Mouse (Mus musculus) midbrain, embryonic 10.5 days (tissue): ENCODE results near the gene Fez1. TPM values are rescaled to one million over a fixed set of nuclear protein-coding genes. Genes with fewer than 3 reads are reported as not detected.

ENCODE experiments used
- DNase-seq: peaks from one replicate; pipeline ENCODE4 v3.0.0-alpha.2; 2017; ENCODE audit warnings: low spot score
- H3K27ac ChIP-seq: fragments of 300-500 bp; sonication (generic); replicated peaks from 2 replicates; pipeline ENCODE4 v1.5.1; 2016; ENCODE audit warnings: mild to moderate bottlenecking
- H3K27me3 ChIP-seq: fragments of 300-500 bp; sonication (generic); 2 replicates; pipeline ENCODE4 v1.6.1; 2016; ENCODE audit warnings: low read depth, mild to moderate bottlenecking; ENCODE audit not compliant: poor library complexity, severe bottlenecking
- H3K36me3 ChIP-seq: fragments of 300-500 bp; sonication (generic); 2 replicates; pipeline ENCODE4 v1.6.1; 2016; ENCODE audit warnings: mild to moderate bottlenecking, moderate library complexity
- H3K4me1 ChIP-seq: fragments of 300-500 bp; sonication (generic); 2 replicates; pipeline ENCODE4 v1.6.1; 2016
- H3K4me3 ChIP-seq: fragments of 300-500 bp; sonication (generic); 2 replicates; pipeline ENCODE4 v1.5.1; 2016; ENCODE audit warnings: mild to moderate bottlenecking, moderate library complexity
- H3K9me3 ChIP-seq: fragments of 300-500 bp; sonication (generic); replicated peaks from 2 replicates; pipeline ENCODE4 v1.6.1; 2016; ENCODE audit warnings: mild to moderate bottlenecking
- WGBS: fragments of 180-500 bp; shearing (Covaris S2); methylation state at CpG from one replicate; pipeline ENCODE4 v1.1.7; 2016; 5-methylcytosine and 5-hydroxymethylcytosine counted together
- polyA plus RNA-seq: library from polyadenylated mRNA; unstranded; fragments of >200 nt; fragmentation: Nextera tagmentation; extraction: Ambion mirVana; gene quantifications from 2 replicates; pipeline ENCODE4 v1.2.1, GENCODE M21; 2016

Fez1 gene
- polyA plus RNA-seq, 1 experiment from 2014 or later = 232 TPM

DNA sequence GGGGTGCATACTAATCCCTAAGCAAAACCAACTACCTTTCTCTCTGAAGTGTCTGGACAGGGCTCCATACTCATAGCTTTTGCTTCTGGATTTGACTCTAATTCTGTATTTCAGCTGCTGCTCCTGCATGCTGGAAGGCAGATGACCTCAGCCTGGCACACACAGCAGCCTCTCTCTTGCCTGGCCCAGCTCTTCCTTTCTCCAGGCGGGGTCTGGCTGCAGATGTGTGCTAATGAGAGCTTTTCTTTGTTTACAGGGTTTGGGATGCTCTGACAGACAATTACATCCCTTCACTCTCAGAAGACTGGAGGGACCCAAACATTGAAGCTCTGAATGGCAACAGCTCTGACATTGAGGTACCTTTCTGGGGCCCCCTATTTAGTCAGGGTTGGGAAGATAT lies 28.4 kb downstream of the Fez1 start:
- H3K4me3 ChIP-seq = no peak overlapping the region
- 63% methylated on average over 1 of the region's 1 CpGs for WGBS
- H3K27me3 ChIP-seq = no peaks in the 10 kb centered on the region
- no peaks in the 10 kb centered on the region for H3K9me3 ChIP-seq
- H3K27ac ChIP-seq = no peak overlapping the region
- peaks cover 88% of the 10 kb centered on the region for H3K36me3 ChIP-seq
- no peak for DNase-seq
- no peaks in the 10 kb centered on the region for H3K4me1 ChIP-seq

GRCm38 (mm10) chr9:36852175-36852574 lies 30.5 kb downstream of the Fez1 start:
- Histone ChIP-seq H3K27ac (no peak overlapping the region), H3K36me3 (peaks cover 88% of the 10 kb centered on the region), H3K4me3 (no peak overlapping the region), H3K27me3 (no peaks in the 10 kb centered on the region), H3K9me3 (no peaks in the 10 kb centered on the region), H3K4me1 (peaks cover 5% of the 10 kb centered on the region)
- no peak for DNase-seq
- WGBS = 90% methylated on average over 2 of the region's 2 CpGs

- peaks cover 81% of the 10 kb centered on the region for H3K36me3 ChIP-seq
- DNase-seq = no peak
- WGBS = 77% methylated on average over 2 of the region's 2 CpGs
These were observed 34.7 kb downstream of the Fez1 start for GRCm38 (mm10) chr9:36856351-36856750.

DNA sequence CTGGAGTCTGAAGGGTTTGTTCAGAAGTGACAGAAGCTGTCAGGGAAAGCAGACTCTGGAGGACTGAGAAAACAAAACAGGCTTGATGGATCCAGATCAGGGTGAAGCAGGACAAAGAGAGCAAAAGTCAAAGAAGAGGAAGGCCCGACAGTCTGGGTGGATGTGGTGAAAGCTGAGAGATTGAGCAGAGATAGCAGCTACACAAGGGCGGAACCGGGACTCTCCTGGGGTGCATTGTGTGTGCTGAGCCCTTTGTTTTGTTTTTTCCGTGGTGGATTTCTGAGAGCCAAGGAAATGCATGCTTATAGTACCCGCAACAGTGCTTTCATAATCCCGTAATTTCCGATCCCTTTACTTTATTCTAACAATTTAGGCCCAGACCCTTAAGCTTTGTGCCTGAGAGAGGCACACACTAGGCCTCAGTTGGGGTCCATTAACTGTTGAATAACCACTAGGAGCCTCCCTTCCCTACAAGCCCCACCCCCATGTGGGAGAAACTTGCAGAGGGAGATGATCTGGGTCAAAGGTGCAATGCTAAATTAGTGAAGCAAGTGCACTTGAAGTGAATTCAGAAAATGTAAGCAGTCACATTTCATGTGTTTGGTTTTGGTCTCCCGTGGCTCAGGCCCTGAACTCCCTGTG lies 35.9 kb downstream of the Fez1 start:
- peak overlapping the region; percentile 63 for H3K27ac ChIP-seq
- peaks cover 81% of the 10 kb centered on the region for H3K36me3 ChIP-seq
- 7% methylated on average over 8 of the region's 8 CpGs for WGBS

More at GRCm38 (mm10) chr9:36856351-36856750, 34.7 kb downstream of the Fez1 start:
- peaks cover 18% of the 10 kb centered on the region for H3K4me1 ChIP-seq
- H3K27ac ChIP-seq = no peak overlapping the region
- H3K4me3 ChIP-seq = no peak overlapping the region
- no peaks in the 10 kb centered on the region for H3K9me3 ChIP-seq
- H3K27me3 ChIP-seq = no peaks in the 10 kb centered on the region

GRCm38 (mm10) chr9:36858677-36859076 lies 37.0 kb downstream of the Fez1 start:
- Histone ChIP-seq H3K27ac (no peak overlapping the region), H3K4me1 (peaks cover 18% of the 10 kb centered on the region), H3K4me3 (no peak overlapping the region), H3K36me3 (peaks cover 88% of the 10 kb centered on the region), H3K27me3 (no peaks in the 10 kb centered on the region), H3K9me3 (no peaks in the 10 kb centered on the region)
- 37% methylated on average over 4 of the region's 4 CpGs for WGBS
- DNase-seq = no peak

More for the DNA sequence above, 35.9 kb downstream of the Fez1 start:
- peak; percentile 34 for DNase-seq
- H3K4me3 ChIP-seq = no peak overlapping the region
- peaks cover 18% of the 10 kb centered on the region for H3K4me1 ChIP-seq
- no peaks in the 10 kb centered on the region for H3K9me3 ChIP-seq
- no peaks in the 10 kb centered on the region for H3K27me3 ChIP-seq

- 82% methylated on average over 2 of the region's 2 CpGs for WGBS
- peaks cover 92% of the 10 kb centered on the region for H3K36me3 ChIP-seq
These were observed 40.9 kb downstream of the Fez1 start for GRCm38 (mm10) chr9:36862576-36862975.

GRCm38 (mm10) chr9:36863694-36864093 lies 42.0 kb downstream of the Fez1 start:
- peaks cover 96% of the 10 kb centered on the region for H3K36me3 ChIP-seq
- H3K4me3 ChIP-seq = no peak overlapping the region

More at GRCm38 (mm10) chr9:36862576-36862975, 40.9 kb downstream of the Fez1 start:
- no peaks in the 10 kb centered on the region for H3K9me3 ChIP-seq
- no peak overlapping the region for H3K4me3 ChIP-seq
- no peak for DNase-seq
- peaks cover 9% of the 10 kb centered on the region for H3K4me1 ChIP-seq
- H3K27me3 ChIP-seq = no peaks in the 10 kb centered on the region
- no peak overlapping the region for H3K27ac ChIP-seq

DNA sequence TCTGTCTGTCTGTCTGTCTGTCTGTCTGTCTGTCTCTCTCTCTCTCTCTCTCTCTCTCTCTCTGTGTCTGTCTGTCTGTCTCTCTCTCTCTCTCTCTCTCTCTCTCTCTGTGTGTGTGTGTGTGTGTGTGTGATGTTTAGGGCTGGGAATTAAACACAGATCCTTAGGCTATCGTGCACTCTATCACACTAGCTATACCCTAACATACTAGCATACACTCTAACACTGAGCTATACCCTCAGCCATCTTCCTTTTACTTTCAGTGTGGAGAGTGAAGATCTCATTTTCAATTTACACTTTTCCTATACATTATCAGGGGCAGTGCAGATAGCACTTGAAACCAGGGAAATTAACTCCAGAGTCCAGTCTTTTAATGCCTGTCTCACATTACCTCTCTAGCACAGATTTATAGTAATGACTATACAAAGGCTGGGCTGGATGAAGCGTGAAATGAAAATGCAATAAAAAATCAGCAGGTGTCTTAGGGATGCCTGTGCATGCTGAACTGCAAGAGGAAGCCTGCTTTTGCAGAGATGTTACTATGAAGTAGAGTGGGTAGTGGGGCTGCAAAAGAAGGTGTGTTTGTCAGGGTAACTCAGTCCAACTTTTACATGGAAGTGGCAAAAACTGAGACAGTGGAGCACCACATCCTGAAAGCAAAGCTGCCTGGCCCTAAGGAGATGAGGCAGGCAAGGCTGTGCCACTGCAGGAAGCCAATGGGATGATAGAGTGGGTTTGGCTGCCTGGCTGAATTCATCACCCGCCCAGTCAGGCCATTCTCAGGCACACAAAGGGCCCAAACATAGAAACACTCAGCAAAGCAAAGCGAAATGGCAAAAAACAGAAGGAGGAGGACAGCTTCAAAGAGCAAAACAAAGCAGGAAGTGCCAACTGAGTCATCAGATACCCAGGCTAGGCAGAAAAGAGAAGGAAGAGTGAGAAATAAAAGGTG lies 43.5 kb downstream of the Fez1 start:
- peaks cover 97% of the 10 kb centered on the region for H3K36me3 ChIP-seq
- H3K9me3 ChIP-seq = no peaks in the 10 kb centered on the region
- no peak overlapping the region for H3K4me3 ChIP-seq
- no peaks in the 10 kb centered on the region for H3K4me1 ChIP-seq
- 54% methylated on average over 4 of the region's 4 CpGs for WGBS
- no peaks in the 10 kb centered on the region for H3K27me3 ChIP-seq
- DNase-seq = no peak
- no peak overlapping the region for H3K27ac ChIP-seq

More at GRCm38 (mm10) chr9:36863694-36864093, 42.0 kb downstream of the Fez1 start:
- 78% methylated on average over 3 of the region's 3 CpGs for WGBS
- H3K27me3 ChIP-seq = no peaks in the 10 kb centered on the region
- H3K27ac ChIP-seq = no peak overlapping the region
- peaks cover under 1% of the 10 kb centered on the region; the same call in 1 of the 2 replicates for H3K4me1 ChIP-seq
- no peaks in the 10 kb centered on the region for H3K9me3 ChIP-seq
- DNase-seq = no peak

GRCm38 (mm10) chr9:36868662-36869061 lies 47.0 kb downstream of the Fez1 start:
- peaks cover 97% of the 10 kb centered on the region for H3K36me3 ChIP-seq
- no peaks in the 10 kb centered on the region for H3K4me1 ChIP-seq
- WGBS = 92% methylated on average over 6 of the region's 6 CpGs

DNA sequence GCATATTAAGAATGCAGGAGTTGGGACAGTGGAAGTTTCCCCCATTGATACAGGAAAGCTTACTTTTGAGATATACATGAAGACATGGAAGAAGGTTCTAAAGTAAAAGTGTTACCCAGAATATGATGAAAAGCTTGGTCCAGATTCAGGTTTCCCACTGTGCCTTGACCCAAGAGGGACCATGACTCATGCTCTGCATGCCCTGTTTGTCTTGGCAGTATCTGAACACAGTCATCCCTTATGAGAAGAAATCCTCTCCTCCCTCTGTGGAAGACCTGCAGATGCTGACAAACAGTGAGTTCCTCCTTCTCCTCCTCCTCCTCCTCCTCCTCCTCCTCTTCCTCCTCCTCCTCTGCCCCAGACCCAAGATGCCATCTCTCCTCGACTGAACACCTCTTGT lies 48.6 kb downstream of the Fez1 start:
- Histone ChIP-seq H3K27ac (no peak overlapping the region), H3K9me3 (no peaks in the 10 kb centered on the region), H3K36me3 (peaks cover 97% of the 10 kb centered on the region), H3K4me1 (no peaks in the 10 kb centered on the region), H3K27me3 (no peaks in the 10 kb centered on the region), H3K4me3 (no peak overlapping the region)
- WGBS = 83% methylated on average over 1 of the region's 1 CpGs
- DNase-seq = no peak

More at GRCm38 (mm10) chr9:36868662-36869061, 47.0 kb downstream of the Fez1 start:
- no peak overlapping the region for H3K27ac ChIP-seq
- no peaks in the 10 kb centered on the region for H3K9me3 ChIP-seq
- no peak overlapping the region for H3K4me3 ChIP-seq
- no peak for DNase-seq
- H3K27me3 ChIP-seq = no peaks in the 10 kb centered on the region

DNA sequence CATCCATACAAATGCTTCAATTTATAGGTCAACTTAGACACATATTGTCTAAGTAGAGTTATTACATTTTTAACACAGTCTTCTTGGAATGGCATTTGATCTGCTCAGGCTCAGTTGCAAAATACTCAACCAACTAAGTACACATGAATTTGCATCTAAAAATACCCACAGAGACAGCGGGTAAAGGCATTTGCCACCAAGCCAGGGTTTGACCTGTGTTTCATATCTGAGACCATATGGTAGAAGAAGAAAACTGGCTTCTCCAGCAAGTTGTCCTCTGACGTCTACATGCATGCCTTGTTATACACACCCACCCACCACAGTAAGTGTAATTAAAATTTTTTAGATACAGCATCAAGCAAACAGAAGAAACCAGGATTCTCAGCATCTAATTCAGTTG lies 52.1 kb downstream of the Fez1 start:
- no peaks in the 10 kb centered on the region for H3K4me1 ChIP-seq
- no peaks in the 10 kb centered on the region for H3K27me3 ChIP-seq
- 90% methylated on average over 2 of the region's 2 CpGs for WGBS
- H3K27ac ChIP-seq = no peak overlapping the region
- no peaks in the 10 kb centered on the region for H3K9me3 ChIP-seq
- H3K4me3 ChIP-seq = no peak overlapping the region
- H3K36me3 ChIP-seq = peaks cover 100% of the 10 kb centered on the region
- no peak for DNase-seq

GRCm38 (mm10) chr9:36876313-36876712 lies 54.6 kb downstream of the Fez1 start:
- H3K36me3 ChIP-seq = peaks cover 94% of the 10 kb centered on the region
- WGBS = 94% methylated on average over 5 of the region's 5 CpGs

GRCm38 (mm10) chr9:36876787-36877186 lies 55.1 kb downstream of the Fez1 start:
- no peaks in the 10 kb centered on the region for H3K27me3 ChIP-seq
- H3K27ac ChIP-seq = no peak overlapping the region
- H3K36me3 ChIP-seq = peaks cover 90% of the 10 kb centered on the region
- H3K9me3 ChIP-seq = no peaks in the 10 kb centered on the region
- no peak for DNase-seq
- H3K4me1 ChIP-seq = peaks cover 9% of the 10 kb centered on the region
- H3K4me3 ChIP-seq = no peak overlapping the region

More at GRCm38 (mm10) chr9:36876313-36876712, 54.6 kb downstream of the Fez1 start:
- no peaks in the 10 kb centered on the region for H3K9me3 ChIP-seq
- H3K4me1 ChIP-seq = peaks cover 4% of the 10 kb centered on the region
- DNase-seq = no peak
- no peaks in the 10 kb centered on the region for H3K27me3 ChIP-seq
- no peak overlapping the region for H3K4me3 ChIP-seq
- no peak overlapping the region for H3K27ac ChIP-seq
